In the genomic region with DNA sequence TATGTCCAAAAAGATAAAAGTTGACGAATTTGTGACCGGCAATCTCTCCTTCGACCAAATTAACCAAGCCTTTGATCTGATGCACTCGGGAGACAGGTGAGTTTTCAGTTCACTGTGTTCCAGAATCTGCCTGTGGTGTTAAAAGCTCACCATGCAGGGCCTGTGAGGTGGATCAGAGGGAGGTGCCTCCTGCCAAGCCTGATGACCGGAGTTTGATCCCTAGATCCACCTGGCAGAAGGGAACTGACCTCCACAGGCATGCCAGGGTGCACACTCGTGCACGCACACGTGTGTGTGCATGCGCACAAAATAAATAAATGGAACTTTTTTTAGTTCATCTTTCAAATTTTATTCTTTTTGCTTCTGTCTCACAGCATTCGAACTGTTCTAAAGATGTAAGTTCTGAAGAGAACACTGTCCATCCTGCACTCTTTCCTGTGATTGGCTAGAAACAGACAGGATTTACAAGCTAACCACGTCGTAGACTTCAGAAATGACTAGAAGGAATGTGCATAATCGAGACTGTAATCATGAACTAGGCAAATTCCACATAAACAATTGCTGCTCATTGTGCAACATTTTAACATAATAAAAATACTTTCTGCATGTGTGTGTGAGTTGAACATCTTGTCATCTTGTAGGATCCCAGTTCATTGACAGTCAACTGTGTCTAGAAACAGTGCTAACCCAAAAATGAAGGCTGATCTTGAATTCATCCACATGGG, we compare ENCODE assay signal across 21 mouse cellular contexts. TPM values are rescaled to one million over a fixed set of nuclear protein-coding genes. Genes with fewer than 3 reads are reported as not detected.
DNase-seq lines count a peak whose midpoint lies in the region; ATAC-seq and TF ChIP-seq lines count a peak whose summit lies in the region.
"Had no signal": no experiment of that assay in that cellular context is flagged by ENCODE, and none has a peak within 500 bp of the region (broad histone marks: within the 10 kb centered on the region; RNA-seq: fewer than 3 reads in every experiment).

No protein-coding gene starts in this region.

- no peaks in the 10 kb centered on the region for H3K4me1 ChIP-seq in forebrain, embryonic 10.5 days
- no peaks in the 10 kb centered on the region for H3K4me1 ChIP-seq in forebrain, embryonic 15.5 days
- no peaks in the 10 kb centered on the region for H3K4me1 ChIP-seq in kidney, embryonic 15.5 days
- no peaks in the 10 kb centered on the region for H3K4me1 ChIP-seq in lung, postnatal 0 days (ENCODE audit: insufficient read depth, low read depth, low read length)
- H3K4me1 ChIP-seq: embryonic facial prominence, embryonic 13.5 days; heart, embryonic 15.5 days; hindbrain, embryonic 10.5 days had no signal

- H3K4me3 ChIP-seq in forebrain, embryonic 10.5 days, result no peak overlapping the region
- H3K4me3 ChIP-seq in forebrain, embryonic 15.5 days, result no peak overlapping the region
- H3K4me3 ChIP-seq in kidney, embryonic 15.5 days (replicated peaks), result no peak overlapping the region
- H3K4me3 ChIP-seq in lung, postnatal 0 days (ENCODE audit: low read depth, low read length), result no peak overlapping the region
- H3K4me3 ChIP-seq: embryonic facial prominence, embryonic 13.5 days; heart, adult 2 months; heart, embryonic 15.5 days; hindbrain, embryonic 10.5 days had no signal

- no peak overlapping the region for H3K9ac ChIP-seq in forebrain, embryonic 15.5 days (replicated peaks)
- H3K9ac ChIP-seq in kidney, embryonic 15.5 days, result no peak overlapping the region
- H3K9ac ChIP-seq in lung, postnatal 0 days (replicated peaks; ENCODE audit: low read depth), result no peak overlapping the region
- H3K9ac ChIP-seq: embryonic facial prominence, embryonic 13.5 days; heart, embryonic 15.5 days; hindbrain, embryonic 14.5 days had no signal

- no peak for ATAC-seq in forebrain, embryonic 15.5 days (replicated peaks)
- no peak for ATAC-seq in kidney, embryonic 15.5 days (replicated peaks; ENCODE audit: low FRiP score)
- peak; percentile 48 for ATAC-seq in lung, postnatal 0 days
- ATAC-seq: forebrain, embryonic 14.5 days had no signal

- H3K27me3 ChIP-seq in forebrain, embryonic 10.5 days (ENCODE audit: poor library complexity, severe bottlenecking), result no peaks in the 10 kb centered on the region
- no peaks in the 10 kb centered on the region for H3K27me3 ChIP-seq in forebrain, embryonic 15.5 days
- H3K27me3 ChIP-seq in kidney, embryonic 15.5 days, result no peaks in the 10 kb centered on the region
- no peaks in the 10 kb centered on the region for H3K27me3 ChIP-seq in lung, postnatal 0 days (replicated peaks; ENCODE audit: insufficient read depth, low read length)
- H3K27me3 ChIP-seq: embryonic facial prominence, embryonic 13.5 days; heart, embryonic 15.5 days had no signal

- DNase-seq in forebrain, embryonic 10.5 days (ENCODE audit: extremely low spot score, low spot score), result peak; percentile 12
- DNase-seq in kidney, adult 9 months, result peak; percentile 78
- peak; percentile 83 for DNase-seq in lung, postnatal 0 days (ENCODE audit: low spot score)
- no peak for DNase-seq in lung, postnatal 10 days
- DNase-seq in thymus, postnatal 0 days (ENCODE audit: low spot score), result no peak
- DNase-seq: adrenal gland, adult 2 months; adrenal gland, postnatal 25 days; cerebellum, adult 18-20 months; cerebellum, adult 9-11 months; cerebellum, postnatal 36 days; gastrocnemius, postnatal 36 days; heart, adult 2 months had no signal

- no peak overlapping the region for H3K27ac ChIP-seq in forebrain, embryonic 10.5 days
- no peak overlapping the region for H3K27ac ChIP-seq in forebrain, embryonic 15.5 days (replicated peaks)
- H3K27ac ChIP-seq in kidney, embryonic 15.5 days, result no peak overlapping the region
- H3K27ac ChIP-seq in lung, postnatal 0 days (ENCODE audit: low read length), result peak overlapping the region; percentile 32; the same call in 1 of the 2 replicates
- H3K27ac ChIP-seq: embryonic facial prominence, embryonic 13.5 days; heart, adult 2 months; heart, embryonic 15.5 days; hindbrain, embryonic 10.5 days; hindbrain, embryonic 14.5 days had no signal

- H3K36me3 ChIP-seq in forebrain, embryonic 10.5 days (replicated peaks), result peaks cover 100% of the 10 kb centered on the region
- peaks cover 87% of the 10 kb centered on the region for H3K36me3 ChIP-seq in forebrain, embryonic 15.5 days
- peaks cover 96% of the 10 kb centered on the region for H3K36me3 ChIP-seq in kidney, embryonic 15.5 days
- peaks cover 17% of the 10 kb centered on the region for H3K36me3 ChIP-seq in lung, postnatal 0 days (ENCODE audit: insufficient read depth, low read length)

- WGBS in forebrain, embryonic 10.5 days, result 94% methylated on average over 13 of the region's 13 CpGs
- WGBS in forebrain, embryonic 15.5 days, result 93% methylated on average over 13 of the region's 13 CpGs
- WGBS in kidney, embryonic 15.5 days, result 89% methylated on average over 13 of the region's 13 CpGs
- WGBS in lung, postnatal 0 days, result 81% methylated on average over 13 of the region's 13 CpGs

- no peak overlapping the region for H3K4me2 ChIP-seq in forebrain, embryonic 15.5 days (replicated peaks)
- no peak overlapping the region for H3K4me2 ChIP-seq in kidney, embryonic 15.5 days
- H3K4me2 ChIP-seq in lung, postnatal 0 days (replicated peaks; ENCODE audit: low read depth, low read length), result no peak overlapping the region
- H3K4me2 ChIP-seq: embryonic facial prominence, embryonic 13.5 days; heart, embryonic 11.5 days; heart, embryonic 15.5 days; hindbrain, embryonic 14.5 days had no signal

- TF ChIP-seq CTCF in lung, postnatal 0 days (IDR thresholded peaks at IDR 0.05), result no peak

- H3K9me3 ChIP-seq in forebrain, embryonic 10.5 days, result no peaks in the 10 kb centered on the region
- H3K9me3 ChIP-seq in forebrain, embryonic 15.5 days, result no peaks in the 10 kb centered on the region
- no peaks in the 10 kb centered on the region for H3K9me3 ChIP-seq in kidney, embryonic 15.5 days (replicated peaks)
- H3K9me3 ChIP-seq in lung, postnatal 0 days (ENCODE audit: low read length), result no peaks in the 10 kb centered on the region
- H3K9me3 ChIP-seq: embryonic facial prominence, embryonic 13.5 days; heart, embryonic 15.5 days; hindbrain, embryonic 10.5 days had no signal

- TF ChIP-seq EP300 in lung, postnatal 0 days (IDR thresholded peaks at IDR 0.05), result peak; percentile 36; the same call in 1 of the 2 replicates

RNA-seq across cellular contexts. Expression of a gene that starts 12.0 kb away (rescaled TPM):
- 276 and 281 TPM in 2 replicates for polyA plus RNA-seq in forebrain, embryonic 10.5 days (2016; fragmentation: Nextera tagmentation; extraction: Ambion mirVana)
- polyA plus RNA-seq in forebrain, embryonic 15.5 days (2015; fragmentation: Nextera tagmentation; extraction: Ambion mirVana), result 257 and 268 TPM in 2 replicates
- polyA plus RNA-seq in kidney, embryonic 15.5 days (2015; fragmentation: Nextera tagmentation; extraction: Ambion mirVana), result 236 and 242 TPM in 2 replicates
- polyA plus RNA-seq in lung, postnatal 0 days (2015; fragmentation: Nextera tagmentation; extraction: Ambion mirVana), result 116 and 125 TPM in 2 replicates
- 201 and 206 TPM in 2 replicates for polyA plus RNA-seq in thymus, postnatal 0 days (2015; fragmentation: Nextera tagmentation; extraction: Ambion mirVana)

RNA-seq across cellular contexts. Expression of a gene that starts 34.4 kb away (rescaled TPM):
- polyA plus RNA-seq in forebrain, embryonic 10.5 days (2016; fragmentation: Nextera tagmentation; extraction: Ambion mirVana), result 45.2 and 45.9 TPM in 2 replicates
- 43.3 and 44.8 TPM in 2 replicates for polyA plus RNA-seq in forebrain, embryonic 15.5 days (2015; fragmentation: Nextera tagmentation; extraction: Ambion mirVana)
- 46.1 and 47.3 TPM in 2 replicates for polyA plus RNA-seq in kidney, embryonic 15.5 days (2015; fragmentation: Nextera tagmentation; extraction: Ambion mirVana)
- 23.9 and 25.2 TPM in 2 replicates for polyA plus RNA-seq in lung, postnatal 0 days (2015; fragmentation: Nextera tagmentation; extraction: Ambion mirVana)
- 32.8 and 36.3 TPM in 2 replicates for polyA plus RNA-seq in thymus, postnatal 0 days (2015; fragmentation: Nextera tagmentation; extraction: Ambion mirVana)

RNA-seq across cellular contexts. Expression of a gene that starts 39.6 kb away (rescaled TPM):
- not detected in 2 replicates for polyA plus RNA-seq in forebrain, embryonic 10.5 days (2016; fragmentation: Nextera tagmentation; extraction: Ambion mirVana)
- polyA plus RNA-seq in forebrain, embryonic 15.5 days (2015; fragmentation: Nextera tagmentation; extraction: Ambion mirVana), result not detected in 2 replicates
- 0.23 TPM in 1 of 2 replicates, not detected in the other for polyA plus RNA-seq in kidney, embryonic 15.5 days (2015; fragmentation: Nextera tagmentation; extraction: Ambion mirVana)
- polyA plus RNA-seq in lung, postnatal 0 days (2015; fragmentation: Nextera tagmentation; extraction: Ambion mirVana), result not detected in 2 replicates
- not detected in 2 replicates for polyA plus RNA-seq in thymus, postnatal 0 days (2015; fragmentation: Nextera tagmentation; extraction: Ambion mirVana)
- polyA plus RNA-seq: C2C12; embryonic facial prominence, embryonic 13.5 days; forebrain, embryonic 14.5 days; heart, adult 2 months; heart, embryonic 11.5 days; heart, embryonic 15.5 days; hindbrain, embryonic 10.5 days had no signal

Comparison
In these comparisons a context has a peak if more than half of its experiments do, and no peak if none do; other contexts are left out.
1. DNase-seq: peak in forebrain, embryonic 10.5 days (single experiment), kidney, adult 9 months (single experiment) and lung, postnatal 0 days (single experiment); none in lung, postnatal 10 days (single experiment) and thymus, postnatal 0 days (single experiment).